Mouse (Mus musculus): Measurements from ENCODE around the gene Maz.
A peak's percentile ranks its signal among the peaks of the same experiment; 100 is the strongest.

Maz gene

DNA sequence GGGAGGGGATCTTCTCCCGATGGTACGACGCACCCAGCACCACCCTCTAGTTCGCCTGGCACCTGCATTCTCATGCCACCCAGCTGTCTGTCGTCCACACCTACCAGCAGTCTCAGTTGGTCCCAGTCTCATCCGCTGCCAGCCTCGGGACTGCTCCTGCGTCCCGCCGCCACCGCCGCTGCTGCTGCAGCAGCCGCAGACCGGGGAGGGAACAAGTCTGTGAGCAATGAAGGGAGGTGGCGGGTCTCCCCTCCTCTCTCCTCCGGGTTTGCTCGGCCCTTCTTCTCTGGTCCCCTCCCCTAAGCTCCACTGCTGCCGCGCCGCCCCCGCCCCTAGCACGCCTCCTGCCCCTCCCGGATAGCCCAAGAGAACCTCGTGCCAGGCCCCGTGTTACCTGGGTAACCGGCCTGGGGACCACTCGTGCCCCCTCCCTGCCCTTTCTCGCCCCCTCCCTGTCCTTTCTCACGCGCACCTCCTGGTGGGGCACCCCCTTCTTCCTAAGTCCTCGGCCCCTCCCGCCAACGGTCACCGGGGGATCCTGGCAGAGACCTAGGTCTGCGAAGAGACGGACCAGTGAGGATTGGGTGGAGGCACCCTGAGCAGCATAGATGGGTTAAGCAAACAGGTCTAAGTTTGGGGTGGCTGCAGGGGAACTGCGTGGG is 5.8 kb downstream of the Maz start, which contains the start of the genes Gm42742 and Prrt2:
Gene Gm42742 (minus strand): TSS at position 197 of the 662 bp plus-strand sequence.
Gene Prrt2 (minus strand): TSS at position 311 of the 662 bp plus-strand sequence.
- peak; percentile 81 to 83 for DNase-seq

GRCm38 (mm10) chr7:127020491-127020890 is 6.3 kb downstream of the Maz start:
- peak in 1 of 2 experiments; percentile 44 for DNase-seq

DNA sequence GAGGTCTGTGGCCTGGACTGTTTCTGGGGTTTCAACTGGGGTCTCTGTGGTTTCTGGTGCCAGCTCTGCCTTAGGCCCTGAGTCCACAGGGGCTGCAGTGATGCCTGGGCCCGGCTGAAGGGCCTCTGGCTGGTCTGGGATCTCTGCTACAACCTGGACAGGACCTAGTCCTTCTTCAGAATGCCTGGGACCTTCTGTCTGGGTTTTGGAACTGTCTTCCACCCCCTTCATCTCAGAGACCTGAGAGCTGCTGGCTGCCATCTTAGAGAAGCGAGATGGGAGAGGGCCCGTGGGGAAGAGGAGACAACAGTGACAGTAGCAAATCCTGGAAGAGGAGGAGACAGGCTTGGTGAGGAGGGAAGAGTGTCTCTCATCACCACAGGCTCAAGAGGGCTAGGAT is 6.8 kb downstream of the Maz start:
- peak; percentile 48 to 49 for DNase-seq

GRCm38 (mm10) chr7:127019306-127019960 is 7.4 kb downstream of the Maz start:
- peak in 1 of 2 experiments; percentile 29 for DNase-seq

- peak in 1 of 2 experiments; percentile 25 for DNase-seq
Measured at GRCm38 (mm10) chr7:127018416-127019305, 8.2 kb downstream of the Maz start.

DNA sequence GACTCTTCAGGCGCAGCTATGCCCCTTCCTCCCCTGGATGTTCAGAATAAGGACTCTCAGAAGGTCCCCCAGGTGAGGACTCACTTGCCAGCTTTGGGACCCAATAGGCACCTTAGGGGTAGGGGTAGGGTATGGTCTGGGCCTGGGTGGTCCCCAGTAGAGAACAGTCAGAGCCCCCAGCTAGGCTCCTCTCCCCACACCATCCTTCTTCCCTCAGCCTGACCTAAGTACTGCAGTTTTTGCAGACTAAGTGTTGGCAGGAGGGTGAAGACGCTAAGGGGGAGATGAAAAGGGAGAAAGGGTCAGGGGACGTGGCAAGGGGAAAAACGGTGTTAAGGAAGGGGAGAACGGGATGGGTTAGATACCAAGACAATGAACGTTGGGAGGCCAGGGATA is 8.9 kb downstream of the Maz start:
- DNase-seq: no peak

- peak; percentile 98 for DNase-seq
Measured at GRCm38 (mm10) chr7:127016971-127017949, 9.6 kb downstream of the Maz start, which contains the start of gene Pagr1a. Gene Pagr1a, minus strand, starts transcription at chr7:127017352.

GRCm38 (mm10) chr7:127016486-127016938 is 10.3 kb downstream of the Maz start:
- DNase-seq: peak in 1 of 2 experiments; percentile 73

GRCm38 (mm10) chr7:127016481-127016485 is 10.6 kb downstream of the Maz start, which contains the start of gene Pagr1b:
Gene Pagr1b, minus strand, starts transcription at chr7:127016484.
- DNase-seq: no peak

- peak; percentile 59 to 73 for DNase-seq
Measured at GRCm38 (mm10) chr7:127016081-127016480, 10.8 kb downstream of the Maz start.

- DNase-seq: no peak
Measured at GRCm38 (mm10) chr7:127014993-127015392, 11.8 kb downstream of the Maz start.

DNA sequence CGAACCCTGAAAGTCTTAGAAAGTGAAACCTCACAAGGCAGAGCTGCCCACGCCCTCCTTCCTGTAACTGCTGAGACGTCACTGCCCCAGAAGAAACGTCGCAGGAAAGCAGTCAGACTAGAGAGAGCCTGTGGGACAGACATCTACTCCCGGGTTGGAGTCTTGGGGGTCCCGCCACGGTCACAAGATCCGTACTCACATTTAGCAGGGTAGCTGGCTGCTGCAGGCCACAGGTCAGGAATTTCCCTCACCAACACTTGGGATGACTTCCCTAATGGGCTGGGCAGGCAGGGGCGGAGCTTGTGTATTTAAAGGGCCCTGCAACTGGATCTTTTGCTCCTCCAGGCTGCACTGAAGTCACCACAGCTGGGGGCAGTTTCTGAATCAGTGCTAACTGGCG is 12.5 kb downstream of the Maz start, which contains the start of gene Mvp:
Gene Mvp (minus strand): TSS at position 302 of the 400 bp plus-strand sequence.
- DNase-seq: peak; percentile 43 to 50

DNA sequence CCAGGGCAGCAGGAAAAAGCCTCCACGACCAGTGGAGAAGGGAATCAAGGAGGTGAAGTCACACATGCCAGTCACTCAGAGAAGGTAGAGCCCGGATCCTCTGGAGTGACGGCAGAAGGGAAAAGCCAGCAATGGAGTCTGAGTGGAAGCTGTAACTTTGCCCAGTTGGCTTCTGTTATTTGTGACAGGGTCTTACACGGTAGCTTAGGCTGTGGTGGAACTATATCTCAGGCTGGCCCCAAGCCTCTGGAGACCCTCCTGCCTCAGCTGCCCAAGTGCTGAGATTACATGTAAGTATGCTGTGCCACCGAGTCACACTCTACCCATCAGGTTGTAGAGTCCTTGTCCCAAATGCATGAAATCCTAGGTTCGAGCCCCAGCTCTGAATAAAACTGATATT is 13.5 kb downstream of the Maz start:
- no peak for DNase-seq

DNA sequence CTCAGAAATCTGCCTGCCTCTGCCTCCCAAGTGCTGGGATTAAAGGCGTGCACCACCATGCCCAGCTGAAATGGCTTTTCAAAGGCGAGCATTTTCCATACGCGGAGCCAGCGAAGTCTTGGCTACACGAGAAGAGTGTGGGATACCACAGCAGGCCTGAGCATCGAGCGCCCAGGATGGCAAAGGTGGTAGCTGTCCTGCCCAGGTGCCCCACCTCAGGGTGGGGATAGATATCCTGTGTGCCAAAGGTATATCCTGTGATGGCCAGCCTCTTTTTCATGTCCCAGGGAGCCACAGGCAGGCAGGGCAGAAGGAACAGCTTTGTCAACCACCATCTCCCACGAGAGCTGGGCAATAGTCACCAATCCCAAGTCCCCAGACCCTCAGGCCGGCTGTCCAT is 14.0 kb downstream of the Maz start:
- no peak for DNase-seq

DNA sequence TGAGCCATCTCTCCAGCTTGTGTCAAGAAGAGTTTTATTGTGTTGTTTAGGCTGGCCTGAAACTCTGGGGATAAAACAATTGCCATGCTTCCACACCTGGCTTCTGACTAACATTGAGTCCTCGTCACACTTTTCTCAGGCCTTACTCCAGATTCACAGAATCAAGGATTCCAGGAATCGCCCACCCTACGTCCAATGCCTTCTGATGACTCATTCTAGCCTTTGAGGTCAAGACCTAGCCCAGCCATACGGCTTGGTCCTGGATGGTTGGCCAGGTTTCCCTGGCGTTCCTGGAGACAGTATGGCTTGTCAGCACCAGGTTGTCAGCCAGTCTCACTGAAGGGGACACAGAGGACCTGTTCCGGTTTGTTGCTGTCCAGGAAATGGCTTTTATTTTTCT is 14.5 kb downstream of the Maz start:
- no peak for DNase-seq

DNA sequence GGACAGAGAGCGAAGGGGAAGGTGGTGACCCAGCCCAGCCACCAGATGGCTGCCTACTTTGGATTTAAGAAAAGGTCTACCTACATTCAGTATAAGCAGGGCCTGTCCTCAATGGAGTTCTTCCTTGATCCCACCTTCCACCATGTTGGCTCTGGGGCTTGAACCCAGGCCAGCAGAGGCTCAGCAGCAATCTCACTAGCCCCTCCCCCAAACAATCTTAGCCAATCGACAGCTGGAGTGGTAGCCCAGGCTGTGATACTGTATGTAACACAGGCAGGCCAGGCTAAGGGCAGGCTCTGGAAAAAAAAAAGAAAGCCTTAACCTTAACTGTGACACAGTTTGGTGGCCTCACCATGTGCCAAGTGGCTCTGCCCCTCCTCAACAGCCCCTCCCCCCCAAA is 15.1 kb downstream of the Maz start:
- peak in 1 of 2 experiments; percentile 44 for DNase-seq

GRCm38 (mm10) chr7:127011051-127011450 is 15.8 kb downstream of the Maz start:
- no peak for DNase-seq

GRCm38 (mm10) chr7:127009307-127010085 is 17.3 kb downstream of the Maz start:
- DNase-seq: peak; percentile 67 to 73

GRCm38 (mm10) chr7:127008239-127009019 is 18.4 kb downstream of the Maz start:
- peak; percentile 92 to 96 for DNase-seq

- DNase-seq: peak in 1 of 2 experiments; percentile 43
Measured at GRCm38 (mm10) chr7:127007313-127008024, 19.4 kb downstream of the Maz start.

Measured in cerebellum, postnatal 14 days (tissue).